Mouse (Mus musculus) forebrain, postnatal 0 days (tissue): ENCODE data around the gene Nuak1. TPM values are rescaled to one million over a fixed set of nuclear protein-coding genes. Genes with fewer than 3 reads are reported as not detected.
A peak's percentile ranks its signal among the peaks of the same experiment; 100 is the strongest.

Experiments
- ATAC-seq: fragments of 200-750 bp; cut with Nextera tagmentation; 2 replicates; pipeline ENCODE4 v1.8.0; 2017; ENCODE audit warnings: mild to moderate bottlenecking, moderate library complexity
- DNase-seq: peaks from one replicate; pipeline ENCODE4 v3.0.0-alpha.2; 2015
- H3K27ac ChIP-seq: fragments of 300-500 bp; sonication (generic); 2 replicates; pipeline ENCODE4 v1.5.1; 2014; ENCODE audit warnings: low read depth, mild to moderate bottlenecking, antibody characterized with exemption, low read length, moderate library complexity, mixed read lengths
- H3K27me3 ChIP-seq: fragments of 300-500 bp; sonication (generic); 2 replicates; pipeline ENCODE4 v1.6.1; 2014; ENCODE audit warnings: mild to moderate bottlenecking, low read length, mixed read lengths; ENCODE audit not compliant: insufficient read depth
- H3K36me3 ChIP-seq: fragments of 300-500 bp; sonication (generic); 2 replicates; pipeline ENCODE4 v1.6.1; 2014; ENCODE audit warnings: mild to moderate bottlenecking, moderate library complexity; ENCODE audit not compliant: insufficient read depth
- H3K4me1 ChIP-seq: fragments of 300-500 bp; sonication (generic); 2 replicates; pipeline ENCODE4 v1.6.1; 2014; ENCODE audit warnings: antibody characterized with exemption; ENCODE audit not compliant: insufficient read depth
- H3K4me2 ChIP-seq: fragments of 300-500 bp; sonication (generic); 2 replicates; pipeline ENCODE4 v1.6.1; 2014; ENCODE audit warnings: low read depth, mild to moderate bottlenecking, moderate library complexity
- H3K4me3 ChIP-seq: fragments of 300-500 bp; sonication (generic); 2 replicates; pipeline ENCODE4 v1.5.1; 2014; ENCODE audit warnings: low read depth, low read length, mixed read lengths
- H3K9ac ChIP-seq: fragments of 300-500 bp; sonication (generic); 2 replicates; pipeline ENCODE4 v1.6.1; 2014; ENCODE audit warnings: mild to moderate bottlenecking
- H3K9me3 ChIP-seq: fragments of 300-500 bp; sonication (generic); 2 replicates; pipeline ENCODE4 v1.6.1; 2016; ENCODE audit warnings: low read length
- CTCF ChIP-seq: sonication (generic); IDR thresholded peaks from 2 replicates; pipeline ENCODE4 v1.5.1; 2016; ENCODE audit warnings: antibody characterized with exemption, control low read depth, low read depth
- WGBS: fragments of 180-500 bp; shearing (Covaris S2); extraction: QIAGEN DNeasy Blood & Tissue Kit; methylation state at CpG from one replicate; pipeline ENCODE4 v1.1.7; 2014; 5-methylcytosine and 5-hydroxymethylcytosine counted together
- polyA plus RNA-seq: library from polyadenylated mRNA; unstranded; fragments of >200 nt; fragmentation: Nextera tagmentation; extraction: Ambion mirVana; gene quantifications from 2 replicates; pipeline ENCODE4 v1.2.1, GENCODE M21; 2015
- total RNA-seq: library from RNA; depleted of rRNA; stranded (reverse); fragments of >200 nt; gene quantifications from 2 replicates; pipeline ENCODE4 v1.2.3, GENCODE M21; 2014

Nuak1 gene
- total and polyA plus RNA-seq, 2 experiments from 2014 or later: 3.7 to 28.7 TPM

GRCm38 (mm10) chr10:84365166-84365865, 75.1 kb downstream of the Nuak1 start:
- Histone ChIP-seq H3K9me3 (no peaks in the 10 kb centered on the region), H3K27ac (no peak overlapping the region), H3K27me3 (no peaks in the 10 kb centered on the region), H3K4me3 (no peak overlapping the region), H3K4me2 (no peak overlapping the region), H3K9ac (no peak overlapping the region), H3K4me1 (no peaks in the 10 kb centered on the region), H3K36me3 (peaks cover 8% of the 10 kb centered on the region; the same call in 1 of the 2 replicates)
- TF ChIP-seq CTCF: no peak
- no peak for ATAC-seq
- no peak for DNase-seq
- 77% methylated on average over 7 of the region's 7 CpGs for WGBS

DNA sequence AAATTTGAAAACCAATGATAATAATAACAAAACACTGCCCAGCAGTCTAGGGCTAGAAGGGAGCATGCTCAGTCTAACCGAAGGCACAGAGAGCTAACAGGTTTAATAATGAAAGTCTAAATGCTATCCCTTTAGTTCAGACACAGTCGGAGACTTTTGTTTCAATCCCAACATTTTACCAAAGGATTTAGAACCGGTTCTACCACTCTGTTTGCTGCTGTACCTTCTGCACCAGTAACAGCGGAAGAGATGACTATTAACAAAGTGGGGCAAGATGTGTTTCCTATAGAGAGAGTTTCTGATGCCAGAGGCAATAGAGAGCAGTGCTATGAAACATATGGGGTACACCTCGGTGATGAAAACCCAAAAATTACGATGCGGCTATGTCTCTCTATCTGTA, 76.6 kb downstream of the Nuak1 start:
- TF ChIP-seq CTCF: no peak
- Histone ChIP-seq H3K4me3 (no peak overlapping the region), H3K36me3 (no peaks in the 10 kb centered on the region), H3K27ac (no peak overlapping the region), H3K4me1 (no peaks in the 10 kb centered on the region), H3K9me3 (no peaks in the 10 kb centered on the region), H3K4me2 (no peak overlapping the region), H3K9ac (no peak overlapping the region), H3K27me3 (no peaks in the 10 kb centered on the region)
- ATAC-seq: no peak
- no peak for DNase-seq
- 87% methylated on average over 7 of the region's 7 CpGs for WGBS

GRCm38 (mm10) chr10:84360953-84361352, 79.4 kb downstream of the Nuak1 start:
- Histone ChIP-seq H3K4me1 (no peaks in the 10 kb centered on the region), H3K27ac (no peak overlapping the region), H3K36me3 (no peaks in the 10 kb centered on the region), H3K9ac (no peak overlapping the region), H3K4me3 (no peak overlapping the region), H3K27me3 (no peaks in the 10 kb centered on the region), H3K9me3 (no peaks in the 10 kb centered on the region), H3K4me2 (no peak overlapping the region)
- ATAC-seq (no peak), DNase-seq (no peak)
- WGBS: 95% methylated on average over 4 of the region's 4 CpGs
- no peak for TF ChIP-seq CTCF

DNA sequence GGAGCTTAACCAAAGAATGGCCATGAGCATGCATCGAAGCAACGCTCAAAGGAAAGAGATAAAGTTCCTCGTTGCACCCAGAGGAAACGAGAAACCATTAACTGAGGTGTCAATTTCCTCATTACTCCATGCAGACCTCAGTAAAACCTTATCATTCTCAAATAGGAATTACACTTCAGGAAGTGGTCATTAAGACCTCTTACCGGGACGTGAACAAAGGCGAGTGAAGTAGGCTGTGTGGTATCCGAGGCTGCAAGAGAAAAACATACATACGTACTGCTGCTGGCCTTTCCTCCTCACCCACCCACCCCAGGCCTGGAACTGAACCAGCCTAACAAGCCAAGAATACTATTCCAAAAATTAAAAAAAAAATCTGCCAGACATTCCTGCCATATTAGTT, 80.0 kb downstream of the Nuak1 start:
- WGBS: 88% methylated on average over 9 of the region's 9 CpGs
- ATAC-seq: no peak

DNA sequence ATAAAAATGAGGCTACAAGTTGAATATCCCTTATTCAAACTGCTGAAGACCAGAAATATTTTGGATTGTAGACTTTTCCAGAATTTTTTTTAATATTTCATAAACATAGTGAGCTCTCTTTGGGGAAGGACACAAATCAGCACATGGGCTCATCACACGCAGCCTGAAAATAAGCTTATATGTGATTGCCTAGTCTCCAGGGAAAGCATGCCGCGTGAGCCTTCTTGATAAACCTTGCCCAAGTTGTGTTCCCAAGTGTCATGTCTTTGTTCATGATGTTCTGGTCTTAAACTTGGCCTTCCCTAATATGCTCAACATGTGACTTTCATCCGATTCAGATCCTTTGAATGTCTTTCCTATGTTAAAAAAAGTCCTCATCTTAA, 81.7 kb downstream of the Nuak1 start:
- H3K9ac ChIP-seq: no peak overlapping the region
- peak overlapping the region; percentile 81 for H3K27ac ChIP-seq
- no peaks in the 10 kb centered on the region for H3K27me3 ChIP-seq
- no peaks in the 10 kb centered on the region for H3K36me3 ChIP-seq
- peak; percentile 67 for DNase-seq
- WGBS: 67% methylated on average over 4 of the region's 4 CpGs
- H3K4me1 ChIP-seq: no peaks in the 10 kb centered on the region
- TF ChIP-seq CTCF: no peak
- no peak overlapping the region for H3K4me2 ChIP-seq
- ATAC-seq: no peak; the same call in 1 of the 2 replicates
- H3K9me3 ChIP-seq: no peaks in the 10 kb centered on the region
- H3K4me3 ChIP-seq: no peak overlapping the region

More for the DNA sequence above, 80.0 kb downstream of the Nuak1 start:
- no peak for DNase-seq
- no peak overlapping the region for H3K4me3 ChIP-seq
- no peaks in the 10 kb centered on the region for H3K27me3 ChIP-seq
- no peak overlapping the region for H3K9ac ChIP-seq
- H3K4me1 ChIP-seq: no peaks in the 10 kb centered on the region
- TF ChIP-seq CTCF: no peak
- no peak overlapping the region for H3K27ac ChIP-seq
- no peak overlapping the region for H3K4me2 ChIP-seq
- no peaks in the 10 kb centered on the region for H3K9me3 ChIP-seq
- H3K36me3 ChIP-seq: no peaks in the 10 kb centered on the region

- peak; percentile 97 for ATAC-seq
- Histone ChIP-seq H3K4me2 (peak overlapping the region; percentile 10; the same call in 1 of the 2 replicates), H3K4me1 (no peaks in the 10 kb centered on the region), H3K9me3 (no peaks in the 10 kb centered on the region), H3K9ac (no peak overlapping the region), H3K27me3 (no peaks in the 10 kb centered on the region), H3K36me3 (no peaks in the 10 kb centered on the region), H3K4me3 (no peak overlapping the region), H3K27ac (peak overlapping the region; percentile 81)
- peak; percentile 96 for DNase-seq
- no peak for TF ChIP-seq CTCF
- WGBS: 28% methylated on average over 4 of the region's 4 CpGs
Measured at GRCm38 (mm10) chr10:84357997-84358737, 82.2 kb downstream of the Nuak1 start.

GRCm38 (mm10) chr10:84357593-84357992, 82.8 kb downstream of the Nuak1 start:
- H3K9me3 ChIP-seq: no peaks in the 10 kb centered on the region
- H3K27me3 ChIP-seq: no peaks in the 10 kb centered on the region
- 60% methylated on average over 4 of the region's 4 CpGs for WGBS
- ATAC-seq (peak; percentile 8; the same call in 1 of the 2 replicates), DNase-seq (no peak)
- H3K27ac ChIP-seq: peak overlapping the region; percentile 80
- no peak overlapping the region for H3K4me3 ChIP-seq
- no peak overlapping the region for H3K9ac ChIP-seq
- no peaks in the 10 kb centered on the region for H3K4me1 ChIP-seq
- H3K36me3 ChIP-seq: no peaks in the 10 kb centered on the region
- no peak for TF ChIP-seq CTCF
- H3K4me2 ChIP-seq: no peak overlapping the region
